Mouse (Mus musculus): ENCODE data around the gene Rps6kb1. TPM values are rescaled to one million over a fixed set of nuclear protein-coding genes. Genes with fewer than 3 reads are reported as not detected.

The Rps6kb1 gene
- polyA plus RNA-seq, 1 experiment from 2014 or later, result 61.1 TPM

DNA sequence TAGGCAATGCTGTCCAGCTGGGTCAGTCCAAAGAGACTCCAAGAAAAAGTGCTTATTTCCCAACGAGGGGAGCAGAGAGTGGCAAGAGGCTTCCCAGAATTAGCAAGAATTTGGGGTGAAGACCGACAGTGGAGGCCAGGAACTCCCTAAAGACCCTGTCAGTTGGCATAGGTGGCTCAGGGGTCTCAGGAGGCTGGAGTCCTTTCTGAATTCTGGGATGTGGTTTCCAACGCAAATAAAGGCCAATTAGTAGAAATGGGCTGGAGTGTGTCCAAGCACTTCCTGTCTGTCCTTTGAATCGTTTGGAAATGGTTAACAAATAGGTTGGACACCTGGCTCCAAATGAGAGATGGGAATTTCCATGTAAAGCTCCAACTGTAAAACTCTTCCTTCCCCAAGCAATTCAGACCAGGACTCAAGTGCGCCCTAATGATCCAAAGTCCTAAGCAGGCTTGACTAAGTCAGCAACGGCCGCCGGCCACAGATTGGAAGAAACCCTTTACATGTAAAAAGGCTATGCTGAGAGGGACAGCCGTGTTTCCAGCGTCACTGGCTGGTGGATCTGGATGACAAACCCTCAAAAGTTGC lies 35.2 kb upstream of the Rps6kb1 start:
- Histone ChIP-seq H3K4me2 (no peak overlapping the region), H3K27ac (peak overlapping the region; percentile 82), H3K9me3 (no peaks in the 10 kb centered on the region), H3K4me1 (peaks cover 59% of the 10 kb centered on the region), H3K27me3 (no peaks in the 10 kb centered on the region), H3K4me3 (no peak overlapping the region), H3K9ac (no peak overlapping the region), H3K36me3 (no peaks in the 10 kb centered on the region; the same call in 1 of the 2 replicates)
- WGBS, result 60% methylated on average over 10 of the region's 10 CpGs
- ATAC-seq (ENCODE audit: borderline replicate concordance, extremely low read depth, low FRiP score, low TSS enrichment), result no peak

DNA sequence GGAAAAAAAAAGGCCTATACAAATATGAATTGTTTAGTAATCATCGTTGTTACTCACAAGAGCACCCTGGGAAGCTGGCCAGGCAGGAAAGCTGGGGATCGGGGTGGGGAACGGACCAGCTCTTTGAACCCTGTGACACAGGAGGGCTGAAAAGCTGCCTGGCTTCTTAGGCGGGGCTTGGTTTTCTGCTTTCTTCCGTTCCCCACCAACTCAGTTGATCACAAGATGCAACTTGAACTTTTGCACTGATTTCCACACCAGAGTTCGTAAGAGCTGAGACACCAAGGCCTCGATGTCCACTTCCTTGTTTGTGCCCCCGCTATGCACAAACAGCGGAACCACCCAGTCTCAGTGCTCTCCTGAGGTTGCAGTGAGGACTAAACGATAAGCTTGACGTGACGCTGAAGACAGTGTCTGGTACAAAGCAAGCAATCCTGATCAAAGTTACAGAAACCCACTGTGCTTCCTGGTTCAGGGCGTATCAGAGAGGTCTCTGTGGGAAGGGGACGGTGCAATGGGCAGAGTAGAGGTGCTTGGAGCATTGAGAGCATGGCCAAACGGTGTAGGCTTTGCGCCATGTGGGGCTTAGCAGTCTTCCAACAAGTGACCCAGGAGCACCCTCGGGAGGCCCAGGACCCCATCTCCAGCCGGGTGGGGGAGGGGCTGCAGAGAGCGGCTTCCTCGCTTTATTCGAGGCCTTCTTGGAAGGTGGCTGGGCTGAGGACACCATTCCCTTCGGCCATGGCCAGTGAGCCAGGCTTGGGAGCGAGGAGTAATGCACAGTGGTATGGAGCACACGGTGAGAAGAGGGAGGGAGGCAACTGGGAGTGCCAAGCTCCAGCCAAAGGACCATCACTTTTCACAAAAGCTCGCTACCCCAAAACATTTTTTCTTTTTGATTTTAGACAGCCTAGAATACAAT lies 34.5 kb upstream of the Rps6kb1 start:
- 54% methylated on average over 25 of the region's 25 CpGs for WGBS
- no peaks in the 10 kb centered on the region; the same call in 1 of the 2 replicates for H3K36me3 ChIP-seq
- peak overlapping the region; percentile 82 for H3K27ac ChIP-seq
- H3K9ac ChIP-seq, result no peak overlapping the region
- no peak overlapping the region for H3K4me2 ChIP-seq
- ATAC-seq (ENCODE audit: borderline replicate concordance, extremely low read depth, low FRiP score, low TSS enrichment), result no peak
- H3K27me3 ChIP-seq, result no peaks in the 10 kb centered on the region
- H3K9me3 ChIP-seq, result no peaks in the 10 kb centered on the region
- peaks cover 55% of the 10 kb centered on the region for H3K4me1 ChIP-seq
- H3K4me3 ChIP-seq, result no peak overlapping the region

DNA sequence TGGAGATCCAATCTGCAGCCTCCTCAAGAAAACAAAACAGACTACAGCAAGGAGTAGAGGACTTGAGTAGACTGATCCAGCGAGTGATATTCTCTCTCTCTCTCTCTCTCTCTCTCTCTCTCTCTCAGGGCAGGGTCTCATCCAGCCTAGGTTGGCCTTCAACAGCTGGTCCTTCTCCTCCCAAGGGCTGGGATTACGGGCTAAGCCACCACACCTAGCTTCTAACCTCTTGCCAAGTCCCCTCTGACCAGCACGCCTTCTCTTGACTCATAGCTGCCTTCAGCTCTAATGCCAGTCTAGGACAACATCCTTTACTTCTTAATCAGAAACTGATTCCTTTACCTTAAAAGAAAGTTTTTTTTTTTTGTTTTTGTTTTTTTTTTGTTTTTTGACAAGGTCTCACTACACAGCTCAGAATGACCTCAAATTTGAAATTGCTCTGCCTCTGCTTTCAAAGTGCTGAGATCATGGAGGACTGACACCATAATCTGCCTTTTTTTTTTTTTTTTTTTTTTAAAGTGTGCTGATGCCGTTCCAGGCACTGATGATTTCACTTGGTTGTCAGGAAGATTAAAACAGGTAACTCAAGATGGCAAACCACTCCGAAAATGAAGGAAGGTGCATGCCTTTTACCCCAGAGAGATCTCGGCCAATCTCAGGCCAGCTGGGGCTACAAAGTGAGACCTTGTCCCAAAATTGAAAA lies 33.7 kb upstream of the Rps6kb1 start:
- no peak overlapping the region for H3K4me2 ChIP-seq
- no peak for ATAC-seq (ENCODE audit: borderline replicate concordance, extremely low read depth, low FRiP score, low TSS enrichment)
- no peaks in the 10 kb centered on the region for H3K9me3 ChIP-seq
- peaks cover 53% of the 10 kb centered on the region for H3K4me1 ChIP-seq
- no peaks in the 10 kb centered on the region for H3K36me3 ChIP-seq
- H3K27me3 ChIP-seq, result no peaks in the 10 kb centered on the region
- no peak overlapping the region for H3K9ac ChIP-seq
- no peak overlapping the region for H3K4me3 ChIP-seq
- 60% methylated on average over 6 of the region's 6 CpGs for WGBS
- H3K27ac ChIP-seq, result peak overlapping the region; percentile 82

DNA sequence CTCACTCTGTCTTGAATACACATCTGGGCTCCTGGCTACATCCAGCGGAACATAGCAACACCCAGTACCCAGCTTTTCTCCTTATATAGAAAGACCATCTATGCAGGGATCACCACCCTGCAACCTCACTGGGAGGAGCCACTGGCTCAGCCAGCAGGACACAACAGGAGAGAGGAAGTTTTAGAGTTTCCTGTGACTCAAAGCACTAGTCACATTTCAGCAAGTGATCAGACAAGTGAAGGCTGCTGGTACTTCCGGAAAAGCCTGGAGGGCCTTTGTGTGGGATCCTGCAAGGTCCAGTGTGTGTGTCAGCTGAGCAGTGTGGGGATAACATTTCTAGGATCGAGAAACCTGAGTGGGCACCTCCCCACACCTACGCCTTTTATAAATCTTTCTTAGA lies 32.6 kb upstream of the Rps6kb1 start:
- Histone ChIP-seq H3K36me3 (no peaks in the 10 kb centered on the region), H3K4me2 (no peak overlapping the region), H3K27ac (peak overlapping the region; percentile 82), H3K9ac (no peak overlapping the region), H3K4me1 (peaks cover 56% of the 10 kb centered on the region), H3K9me3 (no peaks in the 10 kb centered on the region), H3K27me3 (no peaks in the 10 kb centered on the region), H3K4me3 (no peak overlapping the region)
- 49% methylated on average over 4 of the region's 4 CpGs for WGBS
- peak; percentile 43; the same call in 1 of the 2 replicates for ATAC-seq (ENCODE audit: borderline replicate concordance, extremely low read depth, low FRiP score, low TSS enrichment)

DNA sequence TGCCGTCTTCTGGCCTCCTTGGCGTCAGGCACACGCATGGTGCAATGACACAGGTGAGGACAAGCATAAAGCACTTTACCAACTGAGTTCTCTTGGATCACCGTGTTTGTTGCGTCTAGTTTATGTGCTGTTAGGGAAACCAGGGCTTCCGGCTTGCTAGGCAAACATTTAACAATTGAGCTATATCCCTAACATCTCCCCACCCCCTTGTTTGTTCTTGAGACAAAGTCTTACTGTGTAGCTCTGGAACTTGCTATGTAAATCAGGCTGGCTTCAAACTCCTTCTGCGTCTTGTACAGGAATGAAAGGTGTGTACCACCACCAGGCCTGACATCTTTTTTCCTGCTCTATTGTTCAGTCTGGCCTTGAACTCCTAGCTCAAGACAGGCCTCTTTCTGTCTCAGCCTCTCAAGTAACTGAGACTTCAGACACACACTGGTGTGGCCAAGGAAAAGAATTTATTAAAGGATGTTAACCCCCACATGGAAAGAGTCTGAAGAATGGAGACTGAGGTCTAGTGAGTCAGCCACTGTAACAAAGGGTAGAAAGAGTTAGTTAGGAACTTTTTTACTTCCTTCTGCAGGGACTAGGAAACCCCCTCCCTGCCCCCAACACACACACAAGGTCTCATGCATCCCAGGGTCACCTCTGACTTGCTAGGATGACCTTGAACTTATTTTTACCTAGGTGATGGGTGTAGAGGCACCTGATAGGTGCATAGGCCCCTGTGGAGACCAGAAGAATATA lies 31.2 kb upstream of the Rps6kb1 start:
- Histone ChIP-seq H3K27ac (peak overlapping the region; percentile 51; the same call in 1 of the 2 replicates), H3K27me3 (no peaks in the 10 kb centered on the region), H3K4me3 (no peak overlapping the region), H3K4me2 (no peak overlapping the region), H3K9ac (no peak overlapping the region), H3K4me1 (peaks cover 63% of the 10 kb centered on the region), H3K36me3 (no peaks in the 10 kb centered on the region), H3K9me3 (no peaks in the 10 kb centered on the region)
- WGBS, result 67% methylated on average over 7 of the region's 7 CpGs
- no peak for ATAC-seq (ENCODE audit: borderline replicate concordance, extremely low read depth, low FRiP score, low TSS enrichment)

DNA sequence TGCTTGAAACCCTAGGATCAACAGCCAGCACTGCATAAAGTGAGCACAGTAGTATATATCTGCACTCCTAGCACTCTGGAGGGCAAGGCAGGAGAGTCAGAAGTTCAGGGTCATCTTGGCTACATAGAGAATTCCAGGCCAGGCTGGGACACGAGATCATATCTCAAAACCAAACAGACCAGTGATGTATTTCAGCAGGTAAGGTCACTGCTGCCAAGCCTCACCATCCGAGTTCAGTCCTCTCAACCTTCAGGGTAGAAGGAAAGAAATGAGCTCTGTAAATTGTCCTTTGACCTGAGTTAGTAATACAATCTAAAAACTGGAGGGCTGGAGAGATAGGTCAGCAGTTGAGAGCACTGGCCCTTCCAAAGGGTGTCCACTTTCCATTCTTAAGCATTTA lies 29.8 kb upstream of the Rps6kb1 start:
- Histone ChIP-seq H3K4me1 (peaks cover 63% of the 10 kb centered on the region), H3K4me2 (no peak overlapping the region), H3K4me3 (no peak overlapping the region), H3K9ac (no peak overlapping the region), H3K36me3 (no peaks in the 10 kb centered on the region), H3K27me3 (no peaks in the 10 kb centered on the region), H3K9me3 (no peaks in the 10 kb centered on the region), H3K27ac (no peak overlapping the region)
- ATAC-seq (ENCODE audit: borderline replicate concordance, extremely low read depth, low FRiP score, low TSS enrichment), result no peak
- 29% methylated on average over 2 of the region's 2 CpGs for WGBS

DNA sequence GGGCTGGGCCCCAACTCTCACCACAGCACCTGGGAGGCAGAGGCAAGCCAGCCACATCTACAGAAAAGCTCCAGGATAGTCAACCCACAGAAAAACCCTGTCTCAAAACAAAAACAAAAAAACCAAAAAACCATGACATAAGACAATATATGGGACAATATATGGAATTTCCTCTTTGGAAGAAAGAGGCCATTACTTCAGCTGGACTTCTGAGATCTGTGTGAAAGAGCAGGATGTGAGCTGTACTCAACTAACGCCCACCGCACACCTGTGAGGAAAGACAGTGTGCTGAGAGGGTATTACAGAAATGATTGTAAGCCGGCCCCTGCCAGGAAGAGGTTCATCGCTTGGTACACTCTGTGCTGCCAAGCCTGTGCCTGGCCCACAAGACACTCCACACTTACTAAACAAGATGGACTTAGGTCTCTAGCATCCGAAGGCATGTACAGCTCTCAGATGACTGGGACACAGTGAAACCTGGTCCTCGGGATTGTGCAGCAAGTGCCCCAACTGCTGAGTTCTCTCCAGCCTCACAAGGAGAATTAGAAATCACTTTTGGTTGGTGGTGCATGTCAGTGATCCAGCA lies 29.1 kb upstream of the Rps6kb1 start:
- Histone ChIP-seq H3K27ac (no peak overlapping the region), H3K4me3 (no peak overlapping the region), H3K27me3 (no peaks in the 10 kb centered on the region), H3K36me3 (no peaks in the 10 kb centered on the region), H3K4me2 (no peak overlapping the region), H3K4me1 (peaks cover 56% of the 10 kb centered on the region), H3K9ac (no peak overlapping the region), H3K9me3 (no peaks in the 10 kb centered on the region)
- 80% methylated on average over 6 of the region's 6 CpGs for WGBS
- no peak for ATAC-seq (ENCODE audit: borderline replicate concordance, extremely low read depth, low FRiP score, low TSS enrichment)

DNA sequence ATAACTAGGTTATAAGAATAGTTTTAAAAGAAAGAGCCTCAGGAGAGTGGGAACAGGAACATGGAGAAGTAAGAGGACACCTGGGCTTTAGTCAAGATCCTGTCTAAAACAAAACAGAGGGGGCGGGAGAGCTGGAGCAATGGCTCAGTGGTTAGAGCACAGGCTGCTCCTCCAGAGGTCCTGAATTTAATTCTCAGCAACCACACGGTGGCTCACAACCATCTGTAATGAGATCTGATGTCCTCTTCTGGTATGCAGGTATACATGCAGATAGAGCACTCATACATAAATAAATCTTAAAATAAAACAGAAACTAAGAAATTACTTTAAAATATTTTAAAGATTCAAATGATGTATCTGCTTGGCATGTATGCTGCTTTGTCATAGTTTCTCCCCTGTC lies 28.0 kb upstream of the Rps6kb1 start:
- ATAC-seq (ENCODE audit: borderline replicate concordance, extremely low read depth, low FRiP score, low TSS enrichment), result no peak
- no peak overlapping the region for H3K4me3 ChIP-seq
- 70% methylated on average over 2 of the region's 2 CpGs for WGBS
- H3K36me3 ChIP-seq, result no peaks in the 10 kb centered on the region
- H3K4me1 ChIP-seq, result peaks cover 45% of the 10 kb centered on the region
- no peak overlapping the region for H3K4me2 ChIP-seq
- no peaks in the 10 kb centered on the region for H3K27me3 ChIP-seq
- peak overlapping the region; percentile 85 for H3K27ac ChIP-seq
- H3K9ac ChIP-seq, result no peak overlapping the region
- H3K9me3 ChIP-seq, result no peaks in the 10 kb centered on the region

DNA sequence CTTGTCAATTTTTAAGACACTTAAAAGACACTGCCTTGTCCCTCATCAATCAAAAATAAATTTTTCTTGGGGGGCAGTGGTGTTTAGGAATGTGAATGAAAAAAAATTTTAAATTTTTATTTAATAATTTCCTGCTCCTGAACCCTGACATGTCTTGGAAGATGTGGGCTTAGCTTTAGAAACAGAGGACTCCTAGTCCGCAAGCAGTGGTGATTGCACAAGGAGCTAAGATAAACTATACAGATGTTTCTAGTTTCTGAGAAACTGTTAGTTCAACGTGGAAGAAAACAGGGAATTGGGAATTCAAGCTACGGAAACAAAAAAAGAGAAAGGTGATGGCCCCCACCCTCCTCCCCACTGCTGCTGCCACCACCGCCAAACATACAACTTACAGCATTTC lies 27.3 kb upstream of the Rps6kb1 start:
- H3K27me3 ChIP-seq, result no peaks in the 10 kb centered on the region
- no peaks in the 10 kb centered on the region for H3K9me3 ChIP-seq
- H3K36me3 ChIP-seq, result no peaks in the 10 kb centered on the region
- H3K27ac ChIP-seq, result peak overlapping the region; percentile 85
- peak overlapping the region; percentile 30 for H3K4me2 ChIP-seq
- peaks cover 37% of the 10 kb centered on the region for H3K4me1 ChIP-seq
- WGBS, result 49% methylated on average over 4 of the region's 4 CpGs
- ATAC-seq (ENCODE audit: borderline replicate concordance, extremely low read depth, low FRiP score, low TSS enrichment), result 0 out of 2 replicates have a peak, but pooled peaks have one; percentile 47
- no peak overlapping the region for H3K9ac ChIP-seq
- H3K4me3 ChIP-seq, result no peak overlapping the region

DNA sequence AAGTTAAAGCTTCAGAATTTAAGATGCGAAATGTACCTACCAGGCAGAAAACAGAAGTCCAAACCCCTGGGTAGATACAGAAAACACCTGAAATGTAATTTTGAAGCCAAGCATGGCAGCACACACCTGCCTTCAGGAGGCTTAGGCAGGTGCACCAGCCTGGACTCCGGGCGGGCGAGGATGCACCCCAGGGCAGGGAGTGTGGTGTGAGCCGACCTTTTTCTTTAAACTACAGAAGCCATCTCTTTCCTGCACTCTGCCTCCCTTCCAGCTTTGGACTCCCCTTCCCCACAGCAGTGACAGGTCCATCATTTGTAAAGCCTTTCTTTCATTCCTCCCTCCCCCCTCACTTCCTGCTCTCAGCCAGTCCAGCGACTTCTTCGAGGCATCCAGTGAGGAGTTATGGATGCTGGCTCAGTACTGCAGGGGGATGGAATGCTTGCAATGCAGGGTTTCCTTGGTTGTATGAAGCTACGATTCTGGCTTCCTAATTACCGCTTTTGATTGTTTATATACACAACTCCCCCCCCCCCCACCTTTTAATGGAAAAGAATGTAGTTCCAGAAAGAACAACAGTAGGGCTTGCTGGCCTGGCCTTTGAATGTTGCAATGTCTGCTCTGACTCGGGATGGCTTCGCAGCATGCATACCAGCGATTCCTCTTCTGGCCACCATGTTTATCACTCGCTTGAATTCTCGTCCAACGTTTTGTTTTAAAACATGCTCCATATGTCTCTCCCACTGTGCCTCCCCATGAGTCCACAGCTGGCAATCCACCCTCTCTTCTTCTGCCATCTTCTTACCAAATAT lies 26.6 kb upstream of the Rps6kb1 start:
- H3K4me1 ChIP-seq, result peaks cover 37% of the 10 kb centered on the region
- H3K9me3 ChIP-seq, result no peaks in the 10 kb centered on the region
- 21% methylated on average over 15 of the region's 15 CpGs for WGBS
- H3K27me3 ChIP-seq, result no peaks in the 10 kb centered on the region
- no peaks in the 10 kb centered on the region for H3K36me3 ChIP-seq
- H3K9ac ChIP-seq, result 0 out of 2 replicates have a peak overlapping the region, but pooled peaks have one; percentile 6
- peak overlapping the region; percentile 85 for H3K27ac ChIP-seq
- H3K4me2 ChIP-seq, result peak overlapping the region; percentile 30
- ATAC-seq (ENCODE audit: borderline replicate concordance, extremely low read depth, low FRiP score, low TSS enrichment), result peak; percentile 79
- no peak overlapping the region; the same call in 1 of the 2 replicates for H3K4me3 ChIP-seq

Data from lung, embryonic 15.5 days (tissue).